Mouse (Mus musculus) CH12F3 (cell line): ENCODE results near the gene Otulin.

Experiments used
- in situ Hi-C: fragments of 300-500 bp; cut with MboI; formaldehyde crosslinking; loops from 2 replicates; pipeline ENCODE4 v1.14.3; 2020; ENCODE audit warnings: low sequenced_read_pairs

The Otulin gene

DNA sequence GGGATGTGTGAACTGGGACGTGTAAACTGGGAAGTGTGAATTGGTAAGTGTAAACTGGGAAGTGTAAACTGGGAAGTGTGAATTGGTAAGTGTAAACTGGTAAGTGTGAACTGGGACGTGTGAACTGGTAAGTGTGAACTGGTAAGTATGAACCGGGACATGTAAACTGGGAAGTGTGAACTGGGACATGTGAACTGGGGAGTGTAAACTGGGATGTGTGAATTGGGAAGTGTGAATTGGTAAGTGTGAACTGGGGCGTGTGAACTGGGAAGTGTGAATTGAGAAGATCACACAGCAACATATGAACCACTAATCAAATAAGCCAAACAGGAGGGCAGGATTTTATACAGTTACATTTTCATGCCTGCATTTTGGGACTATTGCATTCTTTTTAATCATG is 27.9 kb upstream of the Otulin start:
- in situ Hi-C loops = no loop called here

GRCm38 (mm10) chr15:27657866-27658265 is 27.4 kb upstream of the Otulin start:
- in situ Hi-C loops = no loop called here

- in situ Hi-C loops = no loop called here
These were observed 26.1 kb upstream of the Otulin start for GRCm38 (mm10) chr15:27656626-27657025.

DNA sequence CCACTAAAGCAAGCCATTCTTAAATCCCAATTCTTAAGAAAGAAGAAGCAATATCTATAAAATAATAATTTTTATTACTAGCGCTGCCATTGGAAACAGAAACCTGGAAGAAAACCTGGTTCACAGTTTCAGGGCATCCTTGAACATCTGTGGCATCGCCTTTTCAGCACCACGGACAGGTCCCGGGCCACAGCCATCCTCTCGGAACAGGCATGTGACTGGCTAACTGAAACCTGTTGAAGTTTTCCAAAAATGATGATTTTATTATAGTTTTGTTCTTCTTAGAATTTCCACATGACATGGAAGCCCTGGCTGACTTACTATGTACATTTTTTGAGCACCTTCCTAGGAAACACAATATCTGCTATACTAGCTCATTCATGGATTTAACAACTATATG is 24.5 kb upstream of the Otulin start:
- in situ Hi-C loops = no loop called here

DNA sequence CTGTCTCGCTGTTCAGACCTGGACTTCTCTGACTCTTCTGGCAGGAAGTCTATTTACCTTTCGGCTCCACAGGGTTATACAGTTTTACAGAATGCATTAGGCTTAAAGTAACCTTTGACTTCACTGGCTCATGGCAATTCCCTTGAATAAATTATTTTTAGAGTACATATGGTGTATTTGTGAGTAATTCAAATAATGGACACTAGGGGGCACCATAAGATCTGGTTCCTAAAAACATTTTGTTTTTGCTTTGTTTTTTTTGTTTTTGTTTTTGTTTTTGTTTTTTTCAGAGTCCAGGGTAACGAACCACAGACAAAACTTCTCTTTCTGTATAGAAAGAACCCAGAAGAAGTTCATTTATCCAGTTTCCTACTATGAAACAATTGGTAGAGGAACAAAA is 17.2 kb upstream of the Otulin start:
- in situ Hi-C loops = no loop called here

DNA sequence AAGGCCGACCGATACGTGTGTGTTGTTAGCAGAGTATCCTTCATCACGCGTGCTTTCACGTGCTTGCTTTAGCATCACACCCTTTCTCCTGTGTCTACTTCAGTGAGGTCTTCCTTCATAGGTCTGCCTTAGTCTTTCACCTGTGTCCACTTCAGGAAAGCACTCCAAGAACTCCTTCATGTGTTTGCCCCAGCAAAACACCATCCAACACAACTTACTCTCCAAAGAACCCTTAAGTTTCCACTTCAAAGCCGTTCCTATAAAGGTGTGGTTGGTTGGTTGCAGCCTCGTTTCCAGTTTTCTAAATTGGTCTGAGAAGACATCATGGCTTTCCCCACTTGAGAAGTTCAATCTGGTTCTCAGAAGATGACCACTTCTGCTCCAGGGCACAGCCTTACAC is 16.2 kb upstream of the Otulin start:
- in situ Hi-C loops = no loop called here

DNA sequence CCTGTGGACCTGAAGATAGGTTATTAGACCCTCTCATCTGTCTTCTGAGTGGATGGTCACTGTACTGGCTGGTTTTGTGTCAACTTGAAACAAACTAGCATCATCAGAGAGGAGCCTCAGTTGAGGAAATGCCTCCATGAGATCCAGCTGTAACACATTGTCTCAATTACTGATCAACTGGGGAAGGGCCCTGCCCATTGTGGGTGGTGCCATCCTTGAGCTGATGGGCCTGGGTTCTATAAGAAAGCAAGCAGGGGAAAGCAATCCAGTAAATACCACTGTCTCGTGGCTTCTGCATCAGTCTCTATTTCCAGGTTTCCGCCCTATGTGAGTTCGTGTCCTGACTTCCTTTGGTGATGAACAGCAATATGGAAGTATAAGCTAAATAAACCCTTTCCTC is 14.8 kb upstream of the Otulin start:
- in situ Hi-C loops = no loop called here

DNA sequence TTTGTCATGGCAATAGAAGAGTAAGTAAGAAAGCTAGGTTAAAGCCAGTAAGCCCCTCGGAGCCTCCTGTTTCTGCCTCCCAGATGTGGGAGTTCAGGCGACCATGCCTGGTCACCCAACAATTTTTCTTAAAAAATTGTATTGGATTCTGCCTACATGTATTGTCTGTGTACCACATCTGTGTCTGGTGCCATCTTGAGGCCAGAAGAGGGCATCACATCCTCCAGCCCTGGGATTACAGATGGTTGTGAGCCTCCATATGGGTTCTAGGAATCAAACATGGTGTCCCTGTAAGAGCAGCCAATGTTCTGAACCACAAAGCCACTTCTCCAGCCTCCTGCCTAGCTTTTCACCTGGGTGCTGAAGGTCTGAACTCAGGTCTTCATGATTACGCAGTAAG is 12.4 kb upstream of the Otulin start:
- in situ Hi-C loops = no loop called here

DNA sequence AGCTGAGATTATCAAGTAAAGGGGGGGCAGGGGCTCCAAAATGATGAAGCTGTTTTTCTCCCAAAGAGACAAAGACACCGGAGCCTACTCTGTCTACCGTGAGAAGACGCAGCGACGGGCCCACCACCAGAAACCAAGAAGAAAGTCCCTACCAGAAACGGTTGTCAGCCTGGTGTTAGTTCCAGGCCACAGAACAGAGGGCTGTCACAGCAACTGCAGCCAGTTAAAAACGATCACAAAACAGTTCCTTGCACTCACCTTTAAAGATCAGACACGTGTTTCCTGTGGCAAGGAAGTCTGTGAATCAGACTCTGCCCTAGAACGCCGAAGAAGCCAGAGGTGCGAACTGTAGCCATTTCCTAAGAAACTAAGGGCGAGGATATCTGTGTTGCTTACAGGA is 10.7 kb upstream of the Otulin start:
- in situ Hi-C loops = no loop called here

- in situ Hi-C loops = no loop called here
These were observed 3.7 kb upstream of the Otulin start for GRCm38 (mm10) chr15:27633941-27634900.

DNA sequence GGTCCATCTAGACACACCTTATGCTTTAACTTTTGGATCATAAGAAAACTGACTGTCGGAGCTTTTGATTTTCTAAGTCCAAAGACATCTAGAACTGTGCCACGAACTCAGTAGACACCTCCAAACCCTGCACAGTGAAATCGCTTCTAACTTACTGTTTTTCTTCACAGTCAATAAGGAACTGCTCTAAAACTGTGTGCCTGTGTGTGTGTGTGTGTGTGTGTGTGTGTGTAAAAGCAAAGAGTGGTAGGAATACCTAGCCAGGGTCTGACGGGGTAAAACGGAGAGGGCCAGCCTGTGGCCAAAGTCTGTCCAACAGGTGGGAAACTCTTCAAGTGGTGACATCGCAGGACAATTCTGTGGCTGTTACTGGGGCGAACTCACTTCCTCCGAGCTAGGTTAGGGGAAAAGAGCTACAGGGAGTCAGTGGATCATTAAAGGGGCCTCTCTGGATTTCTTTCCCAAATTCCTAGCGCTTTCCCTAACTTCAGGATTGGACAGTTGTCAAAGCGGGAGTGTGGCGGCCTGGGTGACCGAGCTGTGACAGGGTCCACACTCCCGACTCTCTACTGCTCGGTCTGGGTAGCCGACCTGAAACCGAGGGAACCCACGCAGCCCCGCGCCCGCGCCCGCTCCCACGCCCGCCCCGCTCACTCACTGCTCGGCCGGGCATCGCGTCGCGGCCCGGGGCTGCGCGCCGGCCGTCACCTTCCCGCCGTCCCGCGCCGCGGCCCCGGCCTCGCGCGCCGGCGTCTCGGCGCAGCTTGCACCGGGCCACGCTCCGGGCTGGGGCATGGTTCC is 493 bp downstream of the Otulin start:
- in situ Hi-C loops = no loop called here

- in situ Hi-C loops = no loop called here
These were observed 1.4 kb downstream of the Otulin start for GRCm38 (mm10) chr15:27629046-27629445.

GRCm38 (mm10) chr15:27627794-27628193 is 2.7 kb downstream of the Otulin start:
- in situ Hi-C loops = no loop called here

- in situ Hi-C loops = no loop called here
These were observed 4.2 kb downstream of the Otulin start for GRCm38 (mm10) chr15:27626314-27626713.

DNA sequence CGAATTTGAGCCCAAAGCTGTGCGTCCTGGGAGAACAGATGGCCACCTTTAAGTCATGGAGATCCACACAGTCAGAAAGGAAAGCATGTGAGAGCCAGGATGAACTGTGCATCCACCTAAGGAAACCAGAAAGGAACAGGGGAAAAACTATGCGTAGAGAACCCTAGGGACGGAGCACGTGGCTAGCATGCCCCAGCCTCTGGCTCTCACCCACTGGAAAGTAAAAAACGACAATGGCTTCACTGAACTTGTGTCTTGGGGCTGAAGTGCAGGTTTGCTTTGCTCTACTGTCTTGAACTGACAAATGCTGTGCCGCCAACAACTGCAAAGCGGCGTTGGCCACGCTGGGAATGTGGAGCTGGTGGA is 4.6 kb downstream of the Otulin start:
- in situ Hi-C loops = no loop called here

- in situ Hi-C loops = no loop called here
These were observed 5.2 kb downstream of the Otulin start for GRCm38 (mm10) chr15:27625014-27625889.

- in situ Hi-C loops = no loop called here
These were observed 7.2 kb downstream of the Otulin start for GRCm38 (mm10) chr15:27623286-27623685.

DNA sequence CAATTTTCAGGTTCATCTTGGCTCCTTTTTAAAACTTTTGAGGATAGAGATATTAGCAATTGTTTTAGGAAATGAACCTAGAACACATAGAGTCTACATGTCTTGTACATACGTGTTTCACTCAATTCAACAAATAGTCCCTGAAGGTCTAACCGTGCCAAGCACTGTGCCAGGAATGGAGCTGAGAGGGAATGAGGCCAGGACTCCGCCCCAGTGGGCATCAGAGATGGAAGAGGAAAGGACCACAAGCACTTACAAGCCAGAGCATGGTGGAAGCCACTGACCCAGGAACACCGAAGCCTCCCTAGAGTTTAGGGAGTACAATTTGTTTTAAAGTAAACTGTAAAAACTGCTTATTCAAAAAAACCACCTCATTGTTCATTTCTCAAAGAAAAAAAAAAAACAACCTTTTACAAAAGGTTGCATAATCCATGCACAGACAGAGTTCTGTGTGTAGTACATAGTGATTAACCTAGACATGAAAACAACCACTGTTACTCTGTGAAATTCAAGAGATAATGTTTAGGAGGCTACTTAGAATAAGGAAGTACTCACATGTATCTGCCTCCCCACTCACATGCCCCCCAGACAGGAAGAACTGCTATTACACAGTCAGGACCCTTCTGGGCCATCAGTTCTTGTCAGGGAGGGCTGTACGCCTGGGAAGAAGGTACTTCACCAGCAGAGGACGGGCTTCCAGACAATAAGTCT is 9.9 kb downstream of the Otulin start:
- in situ Hi-C loops = no loop called here

DNA sequence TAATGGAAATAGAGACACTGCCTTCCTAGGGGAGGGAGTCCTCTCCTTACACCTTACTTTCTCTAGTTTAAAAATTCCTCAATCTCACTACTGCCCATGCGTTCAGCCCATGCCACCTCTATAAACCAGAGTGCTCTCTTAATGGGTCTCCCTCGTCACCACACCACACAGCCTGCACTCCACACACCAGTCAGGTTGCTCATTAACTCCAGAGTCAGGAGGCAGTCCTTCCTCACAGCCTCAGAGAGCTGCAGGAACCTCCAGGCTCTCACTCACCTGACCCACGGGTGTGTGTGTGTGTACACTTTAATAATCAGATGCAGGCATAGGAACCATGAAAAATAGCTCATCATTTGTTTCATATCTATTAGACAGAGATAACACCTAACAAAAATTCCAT is 10.8 kb downstream of the Otulin start:
- in situ Hi-C loops = no loop called here

- in situ Hi-C loops = no loop called here
These were observed 11.5 kb downstream of the Otulin start for GRCm38 (mm10) chr15:27618778-27619533.
